Mouse (Mus musculus) heart, adult 18-20 months (tissue): Measurements from ENCODE around the gene Bicc1. TPM values are rescaled to one million over a fixed set of nuclear protein-coding genes. Genes with fewer than 3 reads are reported as not detected.
"Not testable (repeated sequence)": the region's sequence is repeated elsewhere in the genome, so short reads cannot be mapped to it uniquely, and the experiment has no call there.

ENCODE experiments used
- DNase-seq, 2 experiments: peaks; one replicate each; pipeline ENCODE4 v3.0.0; 2021 to 2022; ENCODE audit warnings: mixed read lengths in 1 of 2
- total RNA-seq, 2 experiments: library from RNA; stranded (reverse); gene quantifications; 2 replicates each; pipeline ENCODE4 v1.2.3; 2021

Gene Bicc1
- total RNA-seq, 2 experiments from 2014 or later = 11.8 to 13.1 TPM

DNA sequence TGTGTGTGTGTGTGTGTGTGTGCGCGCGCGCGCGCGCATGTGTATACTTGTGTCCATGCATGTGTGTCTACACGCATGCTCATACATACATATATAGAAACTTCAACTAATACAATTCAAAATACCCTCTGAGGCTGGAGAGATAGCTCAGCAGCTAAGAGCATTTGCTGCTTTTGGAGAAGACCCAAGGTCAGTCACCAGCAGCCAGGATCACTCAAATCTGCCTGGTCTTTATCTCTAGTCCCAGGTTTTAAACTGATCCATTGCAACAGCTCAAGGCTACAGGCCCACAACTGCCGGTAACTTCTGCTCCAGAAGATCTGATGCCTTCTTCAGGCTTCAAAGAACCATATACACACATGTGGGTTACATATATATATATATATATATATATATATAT lies 163.4 kb downstream of the Bicc1 start:
- DNase-seq = no peak

DNA sequence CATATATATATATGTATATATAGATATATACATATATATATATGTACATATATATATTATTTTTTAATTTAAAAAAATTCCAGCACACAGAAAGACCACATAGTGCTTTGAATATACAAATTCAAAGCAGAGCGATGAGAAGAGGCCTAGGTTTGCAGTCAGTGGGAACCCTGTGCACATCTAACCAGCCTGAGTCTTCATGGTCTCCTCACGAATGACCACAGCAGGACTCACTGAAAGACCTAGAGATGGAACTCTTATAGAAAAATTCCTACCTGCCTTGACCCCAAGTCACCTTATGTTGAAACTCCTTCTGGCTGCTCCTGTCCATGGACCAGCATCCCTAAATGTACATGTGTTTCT lies 165.4 kb downstream of the Bicc1 start:
- DNase-seq = no peak

DNA sequence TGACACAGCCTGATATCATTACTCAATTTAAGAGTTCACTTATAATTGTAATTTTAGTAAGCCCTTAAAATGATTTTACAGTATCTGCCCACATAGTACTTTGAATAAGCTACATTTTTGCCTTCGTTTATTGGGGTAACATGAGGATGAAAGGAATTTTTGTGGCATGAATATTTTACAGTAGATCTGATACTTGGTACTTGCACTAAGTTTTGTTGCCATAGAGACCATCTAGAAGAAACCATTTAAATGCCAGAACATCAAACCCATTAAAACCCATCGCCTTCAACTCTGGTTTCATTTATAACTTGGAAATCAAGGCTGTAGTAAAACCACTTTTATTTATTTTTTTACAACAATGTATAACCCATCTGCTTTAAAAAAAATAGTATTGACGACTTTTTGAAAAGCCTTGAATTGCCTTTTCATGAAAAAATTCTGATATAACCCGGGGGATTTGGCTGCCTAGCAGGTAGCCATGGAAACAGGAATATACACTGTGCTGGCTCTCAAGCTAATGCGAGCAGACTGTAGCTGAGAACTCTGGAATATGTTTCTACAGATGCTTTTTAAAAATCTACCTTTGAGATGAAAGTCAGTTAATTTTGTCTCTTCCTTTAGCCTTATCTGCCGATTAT lies 165.9 kb downstream of the Bicc1 start:
- no peak for DNase-seq

DNA sequence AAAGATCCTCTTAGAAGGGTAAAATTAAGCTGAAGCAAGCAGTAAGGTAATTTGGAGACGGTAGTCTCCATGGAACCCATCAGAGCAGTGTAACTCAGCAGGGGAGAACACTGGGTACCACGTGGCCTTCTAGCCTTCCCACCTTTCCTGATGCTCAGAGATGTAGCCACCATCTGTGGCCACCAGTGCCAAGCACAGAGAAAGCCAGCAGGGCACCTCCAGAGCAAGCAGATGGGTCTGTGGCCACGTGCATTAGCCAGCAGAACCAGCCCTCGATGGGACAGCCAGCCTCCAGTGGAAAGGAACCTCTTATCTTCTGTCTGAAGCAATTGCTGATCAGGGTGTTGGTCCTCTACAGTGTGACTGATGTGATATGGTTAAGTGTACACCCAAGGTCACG lies 172.1 kb downstream of the Bicc1 start:
- DNase-seq = no peak

DNA sequence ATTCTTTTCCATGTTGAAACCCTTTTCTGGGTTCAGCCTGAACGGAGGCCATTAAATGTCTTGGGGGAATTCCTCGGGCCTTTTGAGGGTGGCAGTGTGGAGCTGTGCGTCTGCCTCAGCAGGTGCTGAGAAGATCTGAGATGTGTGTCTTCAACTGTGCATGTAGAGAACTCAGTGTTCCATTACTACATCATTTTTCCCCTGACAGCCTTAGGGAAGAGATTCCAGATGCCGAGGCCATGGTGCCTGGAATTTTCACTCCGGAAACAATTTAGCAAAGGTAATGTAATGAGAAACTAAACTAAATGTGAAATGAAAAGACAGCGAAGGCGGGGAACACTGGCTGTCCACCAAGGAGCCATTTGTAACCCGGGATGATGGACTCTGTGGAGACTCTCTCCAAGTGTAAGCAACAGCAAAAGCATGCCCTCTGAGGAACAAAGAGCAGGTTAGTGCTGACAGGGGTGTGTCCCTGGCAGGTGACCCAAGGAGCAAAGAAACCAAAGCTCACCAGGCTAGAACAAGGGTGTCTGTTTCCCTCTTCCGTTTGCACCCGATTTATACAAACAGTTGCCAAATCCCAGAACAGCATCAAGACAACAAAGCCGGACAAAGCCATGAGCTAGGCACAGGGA lies 176.3 kb downstream of the Bicc1 start:
- peak in 1 of 2 experiments; percentile 11 for DNase-seq

DNA sequence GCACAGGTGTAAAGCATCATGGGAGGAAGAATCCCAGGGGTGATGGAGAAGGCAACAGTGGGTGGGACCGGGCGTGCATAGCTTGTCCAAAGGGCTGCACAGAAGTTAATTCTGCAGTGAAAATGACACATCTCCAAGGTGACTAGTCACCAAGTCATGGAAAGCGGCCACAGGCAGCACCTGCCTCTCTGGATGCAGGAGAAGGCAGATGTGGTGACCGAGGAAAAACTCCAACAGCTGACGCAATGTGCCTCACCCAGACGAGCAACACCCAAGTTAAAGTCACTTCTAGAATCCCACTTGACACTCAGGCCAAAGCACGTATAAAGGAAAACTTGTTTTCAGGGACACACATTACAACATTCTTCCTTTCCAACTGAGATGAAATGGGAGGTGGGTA lies 177.3 kb downstream of the Bicc1 start:
- no peak for DNase-seq

DNA sequence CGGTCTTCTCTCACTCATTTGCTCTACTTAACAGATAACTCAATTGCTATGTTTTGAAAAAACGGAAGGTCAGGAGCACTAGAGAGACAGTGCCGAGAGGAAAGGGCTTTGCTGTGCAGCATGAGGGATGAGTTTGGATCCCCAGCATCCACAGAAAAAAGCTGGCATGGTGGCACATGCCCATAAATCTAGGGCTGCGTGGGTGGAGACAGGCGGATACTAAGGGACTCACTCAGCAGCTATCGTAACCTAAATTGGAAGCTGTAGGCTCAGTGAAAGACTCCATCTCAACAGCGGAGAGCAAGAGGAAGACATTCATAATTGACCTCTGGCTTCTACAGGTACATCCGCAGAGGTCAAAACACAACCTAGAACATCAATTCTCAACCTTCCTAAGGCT lies 179.8 kb downstream of the Bicc1 start:
- no peak for DNase-seq

DNA sequence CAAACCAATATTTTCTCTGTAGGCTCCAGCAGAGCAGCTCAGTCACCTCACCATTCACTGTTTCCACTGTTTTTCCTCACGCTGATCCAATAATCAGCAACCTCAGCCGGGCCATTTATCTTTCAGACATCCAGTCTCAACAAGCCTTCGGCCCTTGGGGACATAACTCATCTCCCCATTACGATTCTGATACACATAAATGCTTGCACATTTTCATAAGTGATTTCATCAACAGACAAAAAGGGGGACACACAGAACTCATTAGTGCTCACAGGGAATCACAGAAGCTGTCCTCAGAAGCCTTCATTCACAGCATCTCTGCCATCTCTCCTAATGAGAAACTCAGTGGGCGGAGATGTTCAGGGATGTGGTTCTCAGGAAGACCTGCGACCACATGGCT lies 182.4 kb downstream of the Bicc1 start:
- no peak for DNase-seq

DNA sequence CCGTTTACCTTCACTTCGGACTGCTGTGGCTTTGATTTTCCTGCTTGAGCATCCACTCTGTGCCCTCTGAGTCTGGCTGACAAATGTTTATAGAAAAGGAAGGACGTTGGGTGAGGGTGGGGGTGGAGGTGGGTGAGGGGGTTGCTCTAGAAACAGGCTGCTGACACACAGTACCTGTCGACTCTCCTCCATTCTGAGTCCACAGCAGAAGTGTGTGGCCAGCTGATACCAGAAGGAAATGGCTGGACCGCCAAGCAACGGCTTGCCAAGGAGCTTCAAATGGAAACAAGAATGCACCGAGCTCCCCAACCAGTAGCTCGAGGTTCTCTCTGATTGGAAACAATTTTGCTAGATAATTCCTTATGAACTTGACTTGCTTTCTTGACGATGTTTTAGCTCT lies 182.9 kb downstream of the Bicc1 start:
- DNase-seq = no peak

DNA sequence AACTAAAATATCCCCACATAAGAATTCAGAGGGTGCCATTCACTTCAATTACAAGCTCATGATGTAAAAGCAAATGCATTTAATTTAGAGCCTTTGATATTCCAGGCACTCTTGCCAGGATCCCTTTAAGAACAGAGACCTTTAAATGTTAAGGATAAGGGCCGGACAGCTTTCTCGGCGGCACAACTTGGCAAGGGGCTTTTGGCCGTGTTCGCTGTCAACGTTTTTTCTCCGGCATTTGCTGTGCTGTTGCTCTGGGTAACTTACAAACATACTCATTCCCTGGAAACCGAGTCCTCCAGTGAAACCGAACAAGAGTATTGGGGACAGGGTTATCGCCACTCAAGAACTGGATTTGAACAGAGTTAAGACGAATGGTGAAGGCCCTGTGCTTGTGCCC lies 188.3 kb downstream of the Bicc1 start:
- no peak for DNase-seq

DNA sequence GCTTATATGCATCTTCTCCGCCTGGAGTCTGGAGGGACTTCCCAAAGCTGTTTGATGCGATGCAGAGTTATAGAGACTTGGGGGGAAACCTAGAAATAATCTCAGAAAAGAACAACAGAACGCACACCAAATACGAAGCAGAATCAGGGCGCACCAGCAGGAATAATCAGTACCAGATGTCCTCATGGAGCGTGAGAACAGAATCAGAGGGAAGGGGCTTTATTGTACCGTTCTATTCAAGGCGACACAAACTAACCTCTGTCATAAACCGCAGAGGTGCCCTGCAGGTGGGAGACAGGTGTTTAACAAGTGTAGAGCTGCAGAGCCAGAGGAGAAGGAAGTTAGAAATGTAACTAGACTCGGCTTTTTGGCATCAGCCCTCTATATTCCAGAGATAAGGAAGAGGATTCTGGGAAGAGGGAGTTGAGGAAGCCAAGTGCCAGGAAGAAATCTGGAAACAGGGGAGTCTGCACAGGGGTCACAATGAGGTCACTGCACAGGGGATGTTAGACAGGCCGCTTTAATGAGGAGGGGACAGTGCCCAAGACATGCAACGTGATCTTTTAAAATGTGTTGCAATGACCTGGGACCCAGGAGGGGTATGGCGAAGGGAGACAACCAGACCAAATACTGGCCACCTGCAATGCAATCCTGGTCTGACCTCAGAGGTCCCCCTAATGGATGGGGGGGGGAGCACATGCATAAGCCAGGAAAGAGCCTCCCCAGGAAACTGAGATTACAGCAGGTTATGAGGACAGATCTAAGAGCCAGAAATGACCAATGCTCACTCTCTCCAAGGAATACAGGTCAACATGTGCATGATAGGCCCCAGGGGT lies 190.4 kb downstream of the Bicc1 start:
- peak; percentile 60 to 71 for DNase-seq

DNA sequence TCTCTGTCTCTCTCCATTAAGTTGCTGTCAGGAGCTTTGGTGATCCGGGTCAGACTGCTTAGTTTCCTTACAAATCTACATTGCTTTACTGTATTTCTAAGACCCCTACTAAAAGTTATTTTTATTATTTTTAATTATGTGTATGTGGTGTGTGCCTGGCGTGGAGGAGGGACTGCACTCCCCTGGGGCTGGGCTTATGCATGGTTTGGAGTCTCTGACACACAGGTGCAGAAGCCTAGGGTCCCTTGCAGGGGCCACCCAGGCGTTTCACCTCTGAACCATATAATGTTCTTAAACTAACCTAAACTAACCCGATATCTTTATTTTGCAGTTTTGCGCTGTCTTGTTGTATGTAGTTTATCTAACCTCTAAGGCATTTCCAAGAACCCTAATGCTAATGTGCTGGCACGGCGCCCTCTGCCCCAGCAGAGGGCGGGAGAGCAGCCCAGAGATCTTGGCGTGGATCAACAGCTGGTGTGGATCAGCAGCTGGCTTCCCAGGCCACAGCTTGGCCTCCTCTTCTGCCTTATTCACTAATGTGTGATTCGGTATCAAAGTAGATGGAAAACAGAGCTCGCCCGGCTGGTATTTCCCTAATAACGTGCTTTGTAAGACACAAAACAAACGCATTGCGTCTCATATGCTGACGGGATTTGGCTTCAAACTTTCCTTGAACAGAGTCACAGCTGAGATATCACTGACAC lies 192.7 kb downstream of the Bicc1 start:
- DNase-seq = peak; percentile 70 to 80

DNA sequence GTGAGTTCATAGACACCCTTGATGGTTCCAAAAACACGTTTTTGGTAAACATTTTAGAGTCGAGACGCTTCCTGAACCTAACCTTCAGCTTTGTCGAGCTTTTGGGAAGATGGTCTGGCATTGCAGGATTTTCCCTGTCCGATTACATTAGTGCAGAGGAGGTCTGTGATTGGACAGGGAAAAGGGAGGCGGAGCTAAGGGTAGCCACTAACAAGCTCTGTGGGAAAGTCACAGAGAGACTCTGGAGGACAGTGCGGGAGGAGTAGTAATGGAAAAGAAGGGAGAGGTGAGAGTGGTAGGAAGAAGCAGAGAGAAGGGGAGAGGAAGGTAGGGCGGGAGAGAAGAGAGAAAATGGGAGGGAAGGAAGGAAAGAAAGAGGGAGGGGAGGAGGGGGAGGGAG lies 194.8 kb downstream of the Bicc1 start:
- DNase-seq = peak in 1 of 2 experiments; percentile 35

DNA sequence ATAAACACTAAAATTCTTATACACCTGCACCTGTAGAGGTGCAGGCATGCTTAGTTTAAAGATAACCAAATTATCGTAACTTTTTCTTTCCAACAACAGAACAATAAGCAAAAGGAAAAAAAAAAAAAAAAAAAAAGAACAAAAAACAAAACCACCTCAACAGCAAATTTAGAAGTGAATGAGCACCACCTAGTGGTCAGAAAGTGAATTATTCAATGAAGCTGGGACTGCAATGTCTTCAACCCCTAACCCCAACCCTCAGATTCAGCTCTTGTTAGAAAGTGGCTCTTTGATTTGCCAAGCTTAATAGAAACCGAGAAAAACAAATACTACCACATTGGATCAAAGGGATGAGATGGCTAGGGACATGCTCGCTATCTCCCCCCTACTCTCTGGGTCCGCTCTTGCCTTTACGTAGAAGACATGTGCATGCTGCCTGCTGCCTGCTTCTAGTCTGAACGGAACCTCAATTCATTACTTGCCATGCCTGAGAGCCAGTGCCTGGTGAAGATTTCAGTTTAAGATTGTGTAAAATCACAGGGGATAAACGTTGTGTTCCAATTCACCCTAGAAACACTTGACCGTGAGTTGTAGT lies 195.8 kb downstream of the Bicc1 start:
- peak; percentile 55 to 75 for DNase-seq

DNA sequence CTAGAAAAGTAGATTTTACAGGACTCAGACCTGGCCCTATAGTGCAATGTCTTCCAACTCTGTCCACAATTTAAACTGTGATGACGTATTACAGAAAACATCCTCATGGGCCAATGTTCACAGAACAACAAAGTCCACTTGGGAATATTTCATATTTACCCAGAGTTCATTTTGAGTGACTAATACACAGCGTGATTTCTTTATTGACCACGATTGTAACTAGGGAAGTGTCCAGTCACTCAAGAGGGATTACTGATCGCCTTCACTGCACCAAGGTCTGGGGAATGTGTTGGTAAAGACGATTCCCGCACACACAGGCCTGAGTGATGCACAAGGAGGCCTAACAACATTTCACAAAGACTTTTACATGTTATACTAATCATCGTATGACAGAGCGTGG lies 197.9 kb downstream of the Bicc1 start:
- no peak for DNase-seq

DNA sequence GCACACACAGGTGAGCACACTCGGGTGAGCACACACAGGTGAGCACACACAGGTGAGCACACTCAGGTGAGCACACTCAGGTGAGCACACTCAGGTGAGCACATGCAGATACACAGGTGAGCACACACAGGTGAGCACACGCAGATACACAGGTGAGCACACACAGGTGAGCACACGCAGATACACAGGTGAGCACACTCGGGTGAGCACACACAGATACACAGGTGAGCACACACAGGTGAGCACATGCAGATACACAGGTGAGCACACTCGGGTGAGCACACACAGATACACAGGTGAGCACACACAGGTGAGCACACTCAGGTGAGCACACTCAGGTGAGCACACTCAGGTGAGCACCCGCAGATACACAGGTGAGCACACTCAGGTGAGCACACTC lies 199.1 kb downstream of the Bicc1 start:
- DNase-seq = not testable (repeated sequence)

DNA sequence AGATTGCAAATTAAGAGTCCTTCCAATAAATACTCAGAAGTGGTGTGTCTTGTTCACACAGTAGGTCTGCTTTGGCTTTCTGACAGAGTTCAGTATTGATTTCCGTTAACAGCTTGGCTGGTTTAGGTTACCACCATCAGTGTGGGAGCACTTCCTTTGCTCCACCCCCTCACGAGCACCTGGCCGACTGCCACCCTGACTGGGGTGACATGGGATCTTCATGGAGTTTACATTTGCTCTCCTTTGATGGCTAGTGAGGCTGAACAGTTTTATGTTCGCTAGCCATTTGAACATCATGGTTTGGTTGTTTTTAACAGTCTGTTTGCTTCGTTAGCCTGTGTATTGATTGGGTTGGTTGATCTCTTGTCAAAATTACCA lies 206.7 kb downstream of the Bicc1 start:
- no peak for DNase-seq

DNA sequence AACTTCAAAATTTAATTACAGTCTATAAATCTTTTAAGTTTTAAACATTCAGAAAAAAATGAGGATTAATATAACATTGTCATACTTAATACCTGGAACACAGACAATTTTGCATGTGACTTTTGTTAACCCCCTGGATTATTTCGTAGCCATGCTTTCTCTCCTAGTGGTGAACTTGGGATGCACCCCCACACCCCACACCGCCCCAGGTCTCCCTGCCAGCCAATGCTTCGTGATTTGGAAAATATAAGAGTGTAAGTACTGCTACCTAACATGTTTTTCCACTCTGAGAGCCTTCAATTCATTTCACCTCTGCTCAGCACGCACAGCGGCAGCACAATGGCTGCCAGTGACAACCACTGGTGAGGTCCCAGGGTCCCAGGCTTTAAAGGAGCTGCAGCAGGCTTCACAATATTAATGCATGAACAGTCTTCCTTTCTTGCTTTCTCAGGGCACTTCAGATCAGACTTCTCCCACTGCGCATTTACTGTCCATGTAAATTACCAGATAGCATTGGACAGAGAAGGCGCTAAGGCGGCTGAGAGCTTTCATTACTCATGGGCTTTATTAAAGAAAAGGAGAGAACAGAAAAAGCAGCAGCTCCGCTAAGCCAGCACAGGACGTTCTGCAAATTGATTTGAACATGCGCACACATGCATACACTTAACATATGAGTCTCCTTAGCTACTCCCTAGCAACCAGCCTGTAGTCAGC lies 207.3 kb downstream of the Bicc1 start:
- no peak for DNase-seq

DNA sequence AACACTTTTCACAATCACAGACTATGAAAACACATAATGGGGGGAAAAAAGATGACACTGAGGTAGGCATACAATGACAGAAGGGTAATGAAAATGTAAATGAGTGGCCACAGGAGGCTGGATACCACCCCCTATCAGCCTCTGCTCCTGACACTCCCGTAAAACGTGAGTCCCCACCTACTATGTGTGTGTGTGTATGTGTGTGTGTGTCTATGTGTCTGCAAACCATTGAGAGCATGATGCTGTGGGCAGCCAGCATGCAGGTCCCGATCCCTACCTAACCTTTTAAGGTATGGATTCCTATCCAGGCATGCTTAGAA lies 209.4 kb downstream of the Bicc1 start:
- DNase-seq = no peak

DNA sequence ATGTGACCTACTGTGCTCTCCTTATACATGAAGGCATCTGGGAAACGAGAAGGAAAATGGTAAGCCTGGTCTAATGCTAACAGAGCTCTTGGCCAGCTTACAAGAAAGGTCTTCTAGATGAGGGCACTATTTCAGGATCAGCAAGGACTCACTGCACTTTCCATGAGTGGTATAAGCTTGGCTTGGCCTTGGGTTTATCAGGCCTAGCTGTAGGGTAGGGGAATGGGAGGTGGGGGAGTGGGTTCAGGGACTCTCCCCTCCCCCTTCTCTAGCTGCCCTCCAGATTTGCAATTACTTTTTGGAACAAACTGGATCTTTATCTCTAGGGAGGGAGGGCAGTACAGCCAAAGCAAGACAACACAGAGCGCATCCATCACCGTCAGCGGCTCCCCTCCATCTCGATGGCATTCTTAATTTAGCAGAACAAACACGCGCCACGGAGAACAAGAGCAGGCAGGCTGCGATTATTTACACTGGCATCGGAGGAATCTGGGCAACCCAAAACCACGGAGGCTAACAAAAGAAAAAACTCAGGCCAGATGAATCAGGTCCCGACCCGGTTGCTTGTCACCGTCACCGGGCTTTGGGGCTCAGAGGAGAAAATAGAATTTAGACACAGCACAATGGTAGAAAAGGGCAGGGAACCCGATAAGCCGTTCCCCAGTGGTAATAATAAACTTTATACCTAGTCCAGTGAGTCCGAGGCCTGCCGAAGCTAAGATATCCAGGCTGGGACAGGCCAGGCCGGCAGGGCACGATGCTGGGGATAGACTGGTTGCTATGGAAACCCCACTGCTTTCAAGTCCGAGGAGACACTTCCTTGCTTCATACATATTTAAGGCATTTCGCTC lies 210.0 kb downstream of the Bicc1 start:
- no peak for DNase-seq

DNA sequence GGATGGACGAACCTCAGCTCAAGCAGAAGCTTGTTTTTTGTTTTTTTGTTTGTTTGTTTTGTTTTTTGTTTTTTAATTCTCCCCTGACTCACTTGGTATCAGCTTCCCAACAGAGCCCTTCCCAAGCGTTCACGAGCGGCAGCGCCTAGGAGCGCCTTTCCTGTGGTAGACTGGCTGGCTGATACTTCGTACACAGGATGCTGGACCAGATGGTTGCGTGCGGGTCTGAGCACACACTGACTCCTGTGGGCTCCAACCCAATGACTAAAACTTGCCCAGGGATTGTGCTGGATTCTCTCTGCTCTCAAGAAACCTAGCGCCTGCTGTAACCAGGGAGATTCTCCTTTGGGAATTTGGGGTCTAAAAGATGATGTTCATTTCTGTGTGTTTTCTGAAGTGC lies 211.2 kb downstream of the Bicc1 start:
- no peak for DNase-seq
